Mouse (Mus musculus): ENCODE measurements around the gene Tmcc2. TPM values are rescaled to one million over a fixed set of nuclear protein-coding genes. Genes with fewer than 3 reads are reported as not detected.
A peak's percentile ranks its signal among the peaks of the same experiment; 100 is the strongest.

Tmcc2 gene
- polyA plus RNA-seq, 1 experiment from 2014 or later: 7.8 TPM

GRCm38 (mm10) chr1:132346134-132346851, 44.8 kb downstream of the Tmcc2 start:
- ATAC-seq (replicated peaks; ENCODE audit: low FRiP score, low TSS enrichment, low read depth) (peak; percentile 27; the same call in 1 of the 2 replicates), DNase-seq (ENCODE audit: low spot score) (no peak)
- Histone ChIP-seq H3K36me3 (ENCODE audit: control insufficient read depth, insufficient read depth, low read length) (no peaks in the 10 kb centered on the region), H3K27ac (ENCODE audit: low read depth) (peak overlapping the region; percentile 43; the same call in 1 of the 2 replicates), H3K4me2 (ENCODE audit: low read length) (no peak overlapping the region), H3K9ac (ENCODE audit: low read length) (no peak overlapping the region), H3K9me3 (ENCODE audit: control insufficient read depth, low read length) (no peaks in the 10 kb centered on the region), H3K27me3 (replicated peaks; ENCODE audit: control insufficient read depth, insufficient read depth, low read length) (no peaks in the 10 kb centered on the region), H3K4me3 (ENCODE audit: low read depth, low read length) (no peak overlapping the region), H3K4me1 (replicated peaks; ENCODE audit: control insufficient read depth, insufficient read depth, low read length) (peaks cover 8% of the 10 kb centered on the region)
- WGBS: 62% methylated on average over 12 of the region's 12 CpGs

- H3K36me3 ChIP-seq (ENCODE audit: control insufficient read depth, insufficient read depth, low read length): no peaks in the 10 kb centered on the region
- H3K27ac ChIP-seq (ENCODE audit: low read depth): no peak overlapping the region
- H3K27me3 ChIP-seq (replicated peaks; ENCODE audit: control insufficient read depth, insufficient read depth, low read length): no peaks in the 10 kb centered on the region
- H3K9ac ChIP-seq (ENCODE audit: low read length): no peak overlapping the region
- H3K4me3 ChIP-seq (ENCODE audit: low read depth, low read length): no peak overlapping the region
- no peak for ATAC-seq (replicated peaks; ENCODE audit: low FRiP score, low TSS enrichment, low read depth)
- H3K4me1 ChIP-seq (replicated peaks; ENCODE audit: control insufficient read depth, insufficient read depth, low read length): peaks cover 8% of the 10 kb centered on the region
- DNase-seq (ENCODE audit: low spot score): no peak
- no peaks in the 10 kb centered on the region for H3K9me3 ChIP-seq (ENCODE audit: control insufficient read depth, low read length)
- H3K4me2 ChIP-seq (ENCODE audit: low read length): no peak overlapping the region
- WGBS: 88% methylated on average over 4 of the region's 4 CpGs
Measured at GRCm38 (mm10) chr1:132345514-132345913, 45.6 kb downstream of the Tmcc2 start.

GRCm38 (mm10) chr1:132343656-132344055, 47.4 kb downstream of the Tmcc2 start:
- Histone ChIP-seq H3K4me2 (ENCODE audit: low read length) (no peak overlapping the region), H3K27ac (ENCODE audit: low read depth) (no peak overlapping the region), H3K4me3 (ENCODE audit: low read depth, low read length) (no peak overlapping the region), H3K27me3 (replicated peaks; ENCODE audit: control insufficient read depth, insufficient read depth, low read length) (no peaks in the 10 kb centered on the region), H3K9ac (ENCODE audit: low read length) (no peak overlapping the region), H3K4me1 (replicated peaks; ENCODE audit: control insufficient read depth, insufficient read depth, low read length) (peaks cover 8% of the 10 kb centered on the region), H3K36me3 (ENCODE audit: control insufficient read depth, insufficient read depth, low read length) (no peaks in the 10 kb centered on the region), H3K9me3 (ENCODE audit: control insufficient read depth, low read length) (no peaks in the 10 kb centered on the region)
- 85% methylated on average over 1 of the region's 1 CpGs for WGBS
- DNase-seq (ENCODE audit: low spot score) (no peak), ATAC-seq (replicated peaks; ENCODE audit: low FRiP score, low TSS enrichment, low read depth) (no peak)

- Histone ChIP-seq H3K27me3 (replicated peaks; ENCODE audit: control insufficient read depth, insufficient read depth, low read length) (no peaks in the 10 kb centered on the region), H3K4me3 (ENCODE audit: low read depth, low read length) (no peak overlapping the region), H3K27ac (ENCODE audit: low read depth) (no peak overlapping the region), H3K9me3 (ENCODE audit: control insufficient read depth, low read length) (no peaks in the 10 kb centered on the region), H3K36me3 (ENCODE audit: control insufficient read depth, insufficient read depth, low read length) (no peaks in the 10 kb centered on the region), H3K4me2 (ENCODE audit: low read length) (no peak overlapping the region), H3K9ac (ENCODE audit: low read length) (no peak overlapping the region), H3K4me1 (replicated peaks; ENCODE audit: control insufficient read depth, insufficient read depth, low read length) (peaks cover 8% of the 10 kb centered on the region)
- 96% methylated on average over 2 of the region's 2 CpGs for WGBS
- ATAC-seq (replicated peaks; ENCODE audit: low FRiP score, low TSS enrichment, low read depth) (no peak), DNase-seq (ENCODE audit: low spot score) (no peak)
Measured at GRCm38 (mm10) chr1:132343191-132343590, 47.9 kb downstream of the Tmcc2 start.

GRCm38 (mm10) chr1:132342518-132342917, 48.6 kb downstream of the Tmcc2 start:
- 59% methylated on average over 3 of the region's 3 CpGs for WGBS
- H3K9ac ChIP-seq (ENCODE audit: low read length): no peak overlapping the region
- H3K36me3 ChIP-seq (ENCODE audit: control insufficient read depth, insufficient read depth, low read length): no peaks in the 10 kb centered on the region
- H3K4me2 ChIP-seq (ENCODE audit: low read length): no peak overlapping the region
- no peaks in the 10 kb centered on the region for H3K9me3 ChIP-seq (ENCODE audit: control insufficient read depth, low read length)
- peaks cover 10% of the 10 kb centered on the region for H3K4me1 ChIP-seq (replicated peaks; ENCODE audit: control insufficient read depth, insufficient read depth, low read length)
- no peak overlapping the region for H3K27ac ChIP-seq (ENCODE audit: low read depth)
- ATAC-seq (replicated peaks; ENCODE audit: low FRiP score, low TSS enrichment, low read depth) (no peak), DNase-seq (ENCODE audit: low spot score) (no peak)
- no peaks in the 10 kb centered on the region for H3K27me3 ChIP-seq (replicated peaks; ENCODE audit: control insufficient read depth, insufficient read depth, low read length)
- H3K4me3 ChIP-seq (ENCODE audit: low read depth, low read length): no peak overlapping the region

GRCm38 (mm10) chr1:132341731-132342501, 49.2 kb downstream of the Tmcc2 start:
- Histone ChIP-seq H3K4me3 (ENCODE audit: low read depth, low read length) (no peak overlapping the region), H3K4me2 (ENCODE audit: low read length) (no peak overlapping the region), H3K36me3 (ENCODE audit: control insufficient read depth, insufficient read depth, low read length) (no peaks in the 10 kb centered on the region), H3K27me3 (replicated peaks; ENCODE audit: control insufficient read depth, insufficient read depth, low read length) (no peaks in the 10 kb centered on the region), H3K27ac (ENCODE audit: low read depth) (no peak overlapping the region), H3K4me1 (replicated peaks; ENCODE audit: control insufficient read depth, insufficient read depth, low read length) (peaks cover 10% of the 10 kb centered on the region), H3K9me3 (ENCODE audit: control insufficient read depth, low read length) (no peaks in the 10 kb centered on the region), H3K9ac (ENCODE audit: low read length) (no peak overlapping the region)
- WGBS: 42% methylated on average over 5 of the region's 5 CpGs
- DNase-seq (ENCODE audit: low spot score) (no peak), ATAC-seq (replicated peaks; ENCODE audit: low FRiP score, low TSS enrichment, low read depth) (no peak)

GRCm38 (mm10) chr1:132338027-132338660, 52.9 kb downstream of the Tmcc2 start:
- WGBS: 32% methylated on average over 8 of the region's 8 CpGs
- no peak overlapping the region for H3K4me3 ChIP-seq (ENCODE audit: low read depth, low read length)
- H3K9ac ChIP-seq (ENCODE audit: low read length): no peak overlapping the region
- peaks cover 22% of the 10 kb centered on the region for H3K4me1 ChIP-seq (replicated peaks; ENCODE audit: control insufficient read depth, insufficient read depth, low read length)
- H3K27ac ChIP-seq (ENCODE audit: low read depth): no peak overlapping the region
- no peaks in the 10 kb centered on the region for H3K9me3 ChIP-seq (ENCODE audit: control insufficient read depth, low read length)
- H3K36me3 ChIP-seq (ENCODE audit: control insufficient read depth, insufficient read depth, low read length): no peaks in the 10 kb centered on the region
- no peak for ATAC-seq (replicated peaks; ENCODE audit: low FRiP score, low TSS enrichment, low read depth)
- no peaks in the 10 kb centered on the region for H3K27me3 ChIP-seq (replicated peaks; ENCODE audit: control insufficient read depth, insufficient read depth, low read length)
- no peak overlapping the region for H3K4me2 ChIP-seq (ENCODE audit: low read length)
- DNase-seq (ENCODE audit: low spot score): no peak

- H3K27ac ChIP-seq (ENCODE audit: low read depth): no peak overlapping the region
- H3K4me3 ChIP-seq (ENCODE audit: low read depth, low read length): no peak overlapping the region
- DNase-seq (ENCODE audit: low spot score) (no peak), ATAC-seq (replicated peaks; ENCODE audit: low FRiP score, low TSS enrichment, low read depth) (no peak)
- no peak overlapping the region for H3K4me2 ChIP-seq (ENCODE audit: low read length)
- H3K9me3 ChIP-seq (ENCODE audit: control insufficient read depth, low read length): no peaks in the 10 kb centered on the region
- no peak overlapping the region for H3K9ac ChIP-seq (ENCODE audit: low read length)
- no peaks in the 10 kb centered on the region for H3K27me3 ChIP-seq (replicated peaks; ENCODE audit: control insufficient read depth, insufficient read depth, low read length)
- no peaks in the 10 kb centered on the region for H3K36me3 ChIP-seq (ENCODE audit: control insufficient read depth, insufficient read depth, low read length)
- 67% methylated on average over 6 of the region's 6 CpGs for WGBS
- peaks cover 22% of the 10 kb centered on the region for H3K4me1 ChIP-seq (replicated peaks; ENCODE audit: control insufficient read depth, insufficient read depth, low read length)
Measured at GRCm38 (mm10) chr1:132336921-132337320, 54.2 kb downstream of the Tmcc2 start.

All from intestine, embryonic 14.5 days (tissue).